Mouse (Mus musculus) G1E (cell line): ENCODE results near the gene Gdf2. TPM values are rescaled to one million over a fixed set of nuclear protein-coding genes. Genes with fewer than 3 reads are reported as not detected.

Experiments
- ATAC-seq: 2 replicates; pipeline ENCODE4 v1.8.0; 2016; ENCODE audit warnings: mild to moderate bottlenecking; ENCODE audit not compliant: insufficient number of reproducible peaks, poor library complexity, low FRiP score, severe bottlenecking; ENCODE audit errors: extremely low read depth
- DNase-seq: peaks from one replicate; pipeline ENCODE4 v3.0.0; 2012; ENCODE audit warnings: low spot score
- H3K27me3 ChIP-seq: 2 replicates; pipeline ENCODE4 v1.6.1; 2012; ENCODE audit warnings: mild to moderate bottlenecking, low read length, inconsistent platforms; ENCODE audit not compliant: insufficient read depth
- H3K36me3 ChIP-seq: replicated peaks from 2 replicates; pipeline ENCODE3; 2012; ENCODE audit warnings: mild to moderate bottlenecking, inconsistent platforms
- H3K4me1 ChIP-seq: 2 replicates; pipeline ENCODE4 v1.6.1; 2012; ENCODE audit warnings: low read depth, low read length, inconsistent platforms, mixed read lengths; ENCODE audit not compliant: insufficient read depth
- H3K4me3 ChIP-seq: 2 replicates; pipeline ENCODE4 v1.5.1; 2012; ENCODE audit warnings: low read depth, mild to moderate bottlenecking, inconsistent platforms, low read length, moderate library complexity, mixed read lengths
- H3K9me3 ChIP-seq: replicated peaks from 2 replicates; pipeline ENCODE4 v1.6.1; 2012; ENCODE audit warnings: inconsistent platforms
- CTCF ChIP-seq: IDR thresholded peaks from 2 replicates; pipeline ENCODE4 v1.5.1; 2012; ENCODE audit warnings: low read depth, low read length, inconsistent platforms, mixed read lengths
- GATA1 ChIP-seq: IDR thresholded peaks from 2 replicates; pipeline ENCODE4 v1.6.1; 2012; ENCODE audit warnings: borderline replicate concordance, low read length, inconsistent platforms, mixed read lengths
- GATA2 ChIP-seq: IDR thresholded peaks from 2 replicates; pipeline ENCODE4 v1.6.1; 2012; ENCODE audit warnings: low read depth, low read length, inconsistent platforms, borderline replicate concordance
- POLR2AphosphoS5 ChIP-seq: IDR thresholded peaks from 2 replicates; pipeline ENCODE4 v1.6.1; 2012; ENCODE audit warnings: low read depth, low read length, inconsistent platforms; ENCODE audit not compliant: insufficient replicate concordance
- TAL1 ChIP-seq: conservative IDR thresholded peaks from 2 replicates; pipeline ENCODE4 v1.6.1; 2012; ENCODE audit warnings: low read depth, low read length, inconsistent platforms, mixed read lengths
- polyA plus RNA-seq: library from polyadenylated mRNA; stranded (reverse); fragments of >175 nt; gene quantifications from 2 replicates; pipeline ENCODE4 v1.2.3, GENCODE M21; 2012
- total RNA-seq, 2 experiments: library from RNA; stranded (forward) in 1 of 2; stranded (reverse) in 1 of 2; fragments of 200-1000 nt in 1 of 2; fragments of >200 nt in 1 of 2; fragmentation: Nextera tagmentation in 1 of 2; gene quantifications; 2 replicates each; pipeline ENCODE4 v1.2.3; 2014 to 2017

The Gdf2 gene
- total and polyA plus RNA-seq, 3 experiments: 0.16 TPM; not detected in 2

GRCm38 (mm10) chr14:33972679-33973078 lies 31.8 kb downstream of the Gdf2 start:
- no peak for ATAC-seq

GRCm38 (mm10) chr14:33974752-33975151 lies 33.9 kb downstream of the Gdf2 start:
- no peak for TF ChIP-seq GATA2
- TF ChIP-seq GATA1: no peak
- TF ChIP-seq TAL1: no peak
- TF ChIP-seq CTCF: no peak
- TF ChIP-seq POLR2AphosphoS5: no peak
- Histone ChIP-seq H3K4me1 (no peaks in the 10 kb centered on the region), H3K9me3 (peaks cover 74% of the 10 kb centered on the region), H3K4me3 (no peak overlapping the region), H3K27me3 (no peaks in the 10 kb centered on the region), H3K36me3 (no peaks in the 10 kb centered on the region)
- no peak for DNase-seq
- no peak for ATAC-seq

More at GRCm38 (mm10) chr14:33972679-33973078, 31.8 kb downstream of the Gdf2 start:
- no peaks in the 10 kb centered on the region for H3K36me3 ChIP-seq
- H3K4me1 ChIP-seq: no peaks in the 10 kb centered on the region
- DNase-seq: no peak
- H3K9me3 ChIP-seq: peaks cover 69% of the 10 kb centered on the region
- H3K27me3 ChIP-seq: no peaks in the 10 kb centered on the region
- TF ChIP-seq CTCF (no peak), GATA1 (no peak), GATA2 (no peak), POLR2AphosphoS5 (no peak), TAL1 (no peak)
- H3K4me3 ChIP-seq: no peak overlapping the region

DNA sequence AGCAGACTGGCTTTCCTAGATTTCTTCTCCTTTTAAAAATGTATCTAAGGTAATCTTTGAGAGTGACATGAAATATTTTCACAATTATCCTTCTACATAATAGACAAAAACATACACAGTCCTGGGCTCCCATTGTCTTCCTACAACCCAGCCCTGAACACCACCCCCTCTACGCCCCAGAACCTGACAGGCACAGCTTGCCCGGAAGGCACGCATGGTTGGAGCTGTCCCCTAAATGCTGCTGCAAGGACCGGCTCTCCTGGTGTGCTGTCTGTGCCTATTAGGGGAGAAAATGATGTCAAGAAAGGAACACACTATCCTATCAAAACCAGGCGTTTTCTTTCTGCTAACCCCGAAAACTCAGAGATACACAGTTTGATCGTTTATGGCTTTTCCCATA lies 36.9 kb downstream of the Gdf2 start:
- Histone ChIP-seq H3K27me3 (no peaks in the 10 kb centered on the region), H3K4me1 (no peaks in the 10 kb centered on the region), H3K9me3 (peaks cover 50% of the 10 kb centered on the region), H3K4me3 (no peak overlapping the region), H3K36me3 (no peaks in the 10 kb centered on the region)
- no peak for DNase-seq
- no peak for TF ChIP-seq TAL1
- ATAC-seq: no peak

DNA sequence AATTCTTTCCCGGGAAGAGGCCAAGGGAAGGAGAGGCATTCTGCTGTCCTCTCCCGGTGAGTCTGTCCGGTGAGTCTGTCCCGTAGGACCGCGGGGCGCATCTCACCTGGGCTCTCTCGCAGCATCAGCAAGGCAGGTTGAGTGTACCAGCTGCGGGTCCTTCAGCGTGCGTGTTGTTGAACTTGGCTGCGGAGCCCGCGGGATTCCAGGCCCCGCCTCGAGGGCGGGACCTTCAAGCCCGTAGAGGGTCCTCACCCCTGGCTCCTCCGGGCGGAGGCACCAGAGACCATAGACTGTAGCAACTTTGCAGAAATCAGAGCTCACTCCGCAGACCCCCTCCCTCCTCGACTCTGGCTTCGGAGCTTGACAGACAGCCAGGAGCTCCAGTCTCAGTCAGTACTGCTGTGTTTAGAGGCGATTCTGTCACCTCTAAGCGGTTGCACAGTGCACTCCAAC lies 37.8 kb downstream of the Gdf2 start, which contains the start of gene Zfp488:
Gene Zfp488 (minus strand): TSS at position 161 of the 456 bp plus-strand sequence.
- H3K9me3 ChIP-seq: peaks cover 42% of the 10 kb centered on the region
- no peak for DNase-seq
- no peaks in the 10 kb centered on the region for H3K36me3 ChIP-seq
- no peak within 1 kb of the TSS for H3K4me3 ChIP-seq
- H3K27me3 ChIP-seq: no peaks in the 10 kb centered on the region
- no peaks in the 10 kb centered on the region for H3K4me1 ChIP-seq
- no peak for ATAC-seq
- TF ChIP-seq TAL1: no peak
- TF ChIP-seq GATA2: no peak
- TF ChIP-seq CTCF: no peak
- TF ChIP-seq POLR2AphosphoS5: no peak
- TF ChIP-seq GATA1: no peak

DNA sequence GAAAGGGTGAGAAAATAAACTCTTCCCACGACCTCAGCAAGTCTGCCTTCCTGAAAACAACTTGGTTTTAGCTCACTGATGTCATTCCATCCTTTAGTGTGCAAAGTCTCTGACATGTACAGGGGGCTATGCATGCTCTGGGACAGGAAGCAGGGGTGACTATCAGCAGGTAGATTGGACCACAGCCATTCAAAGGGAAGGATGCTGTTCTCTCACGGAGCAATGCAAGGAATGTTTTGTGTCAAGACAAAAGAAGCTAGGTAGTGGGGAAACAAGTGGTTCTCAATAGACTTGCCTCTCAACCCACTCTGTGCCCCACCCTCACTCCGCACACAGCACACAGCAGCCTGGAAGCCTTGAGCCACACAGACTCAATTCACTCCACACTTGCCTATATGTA lies 48.4 kb downstream of the Gdf2 start:
- ATAC-seq (no peak), DNase-seq (no peak)
- Histone ChIP-seq H3K36me3 (no peaks in the 10 kb centered on the region), H3K27me3 (no peaks in the 10 kb centered on the region), H3K4me3 (no peak overlapping the region), H3K4me1 (no peaks in the 10 kb centered on the region), H3K9me3 (peaks cover 50% of the 10 kb centered on the region)
- TF ChIP-seq GATA2 (no peak), GATA1 (no peak), CTCF (no peak), TAL1 (no peak), POLR2AphosphoS5 (no peak)

DNA sequence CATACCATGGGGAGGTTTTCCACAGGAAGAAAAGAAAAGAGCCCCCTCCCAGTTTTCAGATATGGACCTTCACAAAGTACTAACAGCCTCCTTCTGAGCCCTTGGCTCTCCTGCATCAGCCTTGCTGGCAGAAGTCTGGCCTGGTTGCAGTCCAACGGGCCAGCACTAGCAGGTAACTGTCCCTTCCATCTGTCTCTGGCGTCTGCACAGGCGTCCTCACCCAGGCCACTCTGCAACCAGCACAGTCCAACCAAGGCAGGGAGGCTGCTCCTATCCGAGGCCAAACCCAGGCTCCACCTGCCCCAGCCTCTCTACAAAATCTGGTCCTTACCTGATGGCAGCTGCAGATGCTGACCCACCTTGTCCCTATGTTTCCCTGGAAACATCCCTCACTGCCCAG lies 51.1 kb downstream of the Gdf2 start:
- H3K4me3 ChIP-seq: no peak overlapping the region
- no peaks in the 10 kb centered on the region for H3K36me3 ChIP-seq
- no peak for DNase-seq
- peaks cover 66% of the 10 kb centered on the region for H3K9me3 ChIP-seq
- H3K4me1 ChIP-seq: no peaks in the 10 kb centered on the region
- TF ChIP-seq TAL1: no peak
- no peak for TF ChIP-seq CTCF
- TF ChIP-seq POLR2AphosphoS5: no peak
- TF ChIP-seq GATA2: no peak
- TF ChIP-seq GATA1: no peak
- no peaks in the 10 kb centered on the region for H3K27me3 ChIP-seq
- no peak for ATAC-seq

- no peaks in the 10 kb centered on the region for H3K36me3 ChIP-seq
- DNase-seq: no peak
- TF ChIP-seq POLR2AphosphoS5 (no peak), CTCF (no peak), GATA2 (no peak), GATA1 (no peak), TAL1 (no peak)
- ATAC-seq: no peak
- H3K4me1 ChIP-seq: no peaks in the 10 kb centered on the region
- H3K9me3 ChIP-seq: peaks cover 66% of the 10 kb centered on the region
- no peak overlapping the region for H3K4me3 ChIP-seq
- H3K27me3 ChIP-seq: no peaks in the 10 kb centered on the region
Measured at GRCm38 (mm10) chr14:33993051-33993450, 52.2 kb downstream of the Gdf2 start.
